Mouse (Mus musculus): Measurements from ENCODE around the gene Rnf150. TPM values are rescaled to one million over a fixed set of nuclear protein-coding genes. Genes with fewer than 3 reads are reported as not detected.
A peak's percentile ranks its signal among the peaks of the same experiment; 100 is the strongest.

Gene Rnf150
- polyA plus RNA-seq, 1 experiment from 2014 or later: 0.55 TPM

DNA sequence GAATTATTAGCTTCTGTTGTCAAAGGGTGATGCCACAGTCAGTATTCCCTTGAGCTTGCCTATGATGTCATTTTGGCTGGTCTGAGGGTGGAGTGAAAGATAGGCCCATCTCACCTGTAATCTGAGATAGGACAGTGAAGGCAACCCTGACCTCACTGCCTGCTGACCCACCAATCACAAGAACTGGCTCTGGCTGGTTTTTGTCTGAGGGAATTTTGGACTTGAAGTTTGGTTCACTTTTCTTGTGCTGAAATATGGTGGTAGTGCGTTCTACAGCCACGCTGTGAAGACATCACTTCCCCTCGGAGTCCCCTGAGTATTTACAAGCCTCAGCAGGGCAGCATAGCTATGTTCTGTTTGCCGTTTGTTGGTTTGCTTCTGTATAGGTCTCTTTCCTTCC is 227.3 kb downstream of the Rnf150 start:
- no peak overlapping the region for H3K9ac ChIP-seq (ENCODE audit: low read length)
- 80% methylated on average over 4 of the region's 4 CpGs for WGBS
- no peak for TF ChIP-seq EP300 (optimal IDR thresholded peaks at IDR 0.05)
- TF ChIP-seq CTCF (IDR thresholded peaks at IDR 0.05; ENCODE audit: low read depth): no peak

DNA sequence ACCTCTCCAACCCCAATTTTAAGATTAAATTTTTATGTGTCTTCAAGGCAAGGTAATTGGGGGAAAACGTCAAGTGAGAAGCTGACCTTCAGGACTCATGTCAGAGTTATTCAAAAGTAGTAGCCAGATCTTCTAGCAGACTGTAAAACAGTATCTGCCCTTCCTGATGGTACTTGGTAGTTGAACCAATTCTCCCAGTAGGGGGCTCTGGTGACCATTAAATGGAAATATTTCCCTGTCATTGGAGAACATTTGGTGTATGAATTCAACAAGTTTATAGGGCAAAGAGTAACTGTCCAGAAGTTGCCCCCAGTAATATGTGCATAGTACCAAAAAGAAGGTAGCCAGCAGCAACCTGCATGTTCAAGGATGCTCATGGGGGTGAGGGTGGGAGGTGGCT is 236.9 kb downstream of the Rnf150 start:
- WGBS: 17% methylated on average over 1 of the region's 1 CpGs
- Histone ChIP-seq H3K9me3 (ENCODE audit: control insufficient read depth, low read length) (no peaks in the 10 kb centered on the region), H3K4me1 (replicated peaks; ENCODE audit: control insufficient read depth, insufficient read depth) (no peaks in the 10 kb centered on the region), H3K4me2 (replicated peaks; ENCODE audit: low read depth) (no peak overlapping the region), H3K27ac (replicated peaks) (no peak overlapping the region), H3K9ac (ENCODE audit: low read length) (no peak overlapping the region), H3K4me3 (ENCODE audit: low read depth, low read length) (no peak overlapping the region), H3K27me3 (ENCODE audit: control insufficient read depth, insufficient read depth, low read length) (no peaks in the 10 kb centered on the region), H3K36me3 (ENCODE audit: control insufficient read depth, insufficient read depth, low read length) (no peaks in the 10 kb centered on the region)
- TF ChIP-seq EP300 (optimal IDR thresholded peaks at IDR 0.05) (no peak), CTCF (IDR thresholded peaks at IDR 0.05; ENCODE audit: low read depth) (peak; percentile 82)
- ATAC-seq (ENCODE audit: low FRiP score, low TSS enrichment): no peak
- peak; percentile 27 for DNase-seq (ENCODE audit: low spot score)

More for the DNA sequence above, 227.3 kb downstream of the Rnf150 start:
- Histone ChIP-seq H3K27me3 (ENCODE audit: control insufficient read depth, insufficient read depth, low read length) (no peaks in the 10 kb centered on the region), H3K36me3 (ENCODE audit: control insufficient read depth, insufficient read depth, low read length) (no peaks in the 10 kb centered on the region), H3K9me3 (ENCODE audit: control insufficient read depth, low read length) (no peaks in the 10 kb centered on the region), H3K27ac (replicated peaks) (no peak overlapping the region), H3K4me1 (replicated peaks; ENCODE audit: control insufficient read depth, insufficient read depth) (no peaks in the 10 kb centered on the region), H3K4me3 (ENCODE audit: low read depth, low read length) (no peak overlapping the region), H3K4me2 (replicated peaks; ENCODE audit: low read depth) (no peak overlapping the region)
- DNase-seq (ENCODE audit: low spot score): no peak
- no peak for ATAC-seq (ENCODE audit: low FRiP score, low TSS enrichment)

DNA sequence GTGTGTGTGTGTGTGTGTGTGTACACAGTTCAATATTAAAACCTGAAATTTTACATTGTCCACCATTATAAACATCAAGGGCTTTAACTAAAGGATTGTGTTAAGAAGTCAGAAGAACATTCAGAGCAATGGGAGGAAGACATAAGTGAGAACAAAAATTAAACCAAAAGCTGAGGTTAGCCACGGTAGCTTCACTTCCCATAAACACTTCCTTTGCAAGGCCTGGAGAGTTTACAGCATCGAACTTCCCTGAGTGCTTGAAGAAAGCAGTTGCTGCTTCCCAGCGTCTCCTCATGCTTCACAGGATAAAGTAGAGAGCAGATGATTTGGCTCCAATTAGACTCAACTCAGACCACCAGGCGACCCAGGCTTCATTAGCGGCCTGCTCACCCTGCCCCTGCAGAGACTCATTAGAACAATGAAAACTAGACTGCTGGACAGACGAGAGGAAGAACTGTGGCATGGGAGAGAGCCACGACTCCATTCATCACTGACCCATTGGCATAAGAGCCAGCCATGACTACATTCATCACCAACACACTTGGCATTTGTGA is 239.9 kb downstream of the Rnf150 start:
- H3K4me1 ChIP-seq (replicated peaks; ENCODE audit: control insufficient read depth, insufficient read depth): no peaks in the 10 kb centered on the region
- no peak overlapping the region for H3K4me2 ChIP-seq (replicated peaks; ENCODE audit: low read depth)
- TF ChIP-seq CTCF (IDR thresholded peaks at IDR 0.05; ENCODE audit: low read depth): no peak
- TF ChIP-seq EP300 (optimal IDR thresholded peaks at IDR 0.05): no peak
- no peaks in the 10 kb centered on the region for H3K9me3 ChIP-seq (ENCODE audit: control insufficient read depth, low read length)
- H3K4me3 ChIP-seq (ENCODE audit: low read depth, low read length): no peak overlapping the region
- DNase-seq (ENCODE audit: low spot score) (no peak), ATAC-seq (ENCODE audit: low FRiP score, low TSS enrichment) (no peak)
- 57% methylated on average over 7 of the region's 7 CpGs for WGBS
- no peak overlapping the region for H3K9ac ChIP-seq (ENCODE audit: low read length)
- H3K27me3 ChIP-seq (ENCODE audit: control insufficient read depth, insufficient read depth, low read length): no peaks in the 10 kb centered on the region
- no peak overlapping the region for H3K27ac ChIP-seq (replicated peaks)
- no peaks in the 10 kb centered on the region for H3K36me3 ChIP-seq (ENCODE audit: control insufficient read depth, insufficient read depth, low read length)

DNA sequence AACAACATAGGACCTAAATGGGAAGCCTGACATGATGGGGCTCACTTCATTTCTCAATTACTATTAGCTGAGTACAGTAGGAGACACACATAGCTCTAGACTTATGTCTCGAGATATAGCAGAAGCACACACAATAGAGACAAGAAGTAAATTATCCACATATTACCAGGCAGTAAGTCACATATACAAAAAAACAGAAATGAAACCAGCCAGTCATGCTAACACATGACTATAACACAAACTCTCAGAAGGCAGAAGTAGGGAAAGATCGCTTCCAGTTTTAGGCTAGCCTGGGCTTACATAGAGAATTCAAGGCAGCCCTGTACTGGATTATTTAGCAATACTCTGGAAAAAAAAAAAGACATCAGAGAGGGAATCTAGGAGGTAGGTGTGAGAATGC is 240.8 kb downstream of the Rnf150 start:
- Histone ChIP-seq H3K27me3 (ENCODE audit: control insufficient read depth, insufficient read depth, low read length) (no peaks in the 10 kb centered on the region), H3K36me3 (ENCODE audit: control insufficient read depth, insufficient read depth, low read length) (no peaks in the 10 kb centered on the region), H3K9ac (ENCODE audit: low read length) (no peak overlapping the region), H3K27ac (replicated peaks) (no peak overlapping the region), H3K4me1 (replicated peaks; ENCODE audit: control insufficient read depth, insufficient read depth) (no peaks in the 10 kb centered on the region), H3K4me2 (replicated peaks; ENCODE audit: low read depth) (no peak overlapping the region), H3K9me3 (ENCODE audit: control insufficient read depth, low read length) (no peaks in the 10 kb centered on the region), H3K4me3 (ENCODE audit: low read depth, low read length) (no peak overlapping the region)
- 89% methylated on average over 2 of the region's 2 CpGs for WGBS
- DNase-seq (ENCODE audit: low spot score) (no peak), ATAC-seq (ENCODE audit: low FRiP score, low TSS enrichment) (no peak)
- TF ChIP-seq EP300 (optimal IDR thresholded peaks at IDR 0.05) (no peak), CTCF (IDR thresholded peaks at IDR 0.05; ENCODE audit: low read depth) (no peak)

DNA sequence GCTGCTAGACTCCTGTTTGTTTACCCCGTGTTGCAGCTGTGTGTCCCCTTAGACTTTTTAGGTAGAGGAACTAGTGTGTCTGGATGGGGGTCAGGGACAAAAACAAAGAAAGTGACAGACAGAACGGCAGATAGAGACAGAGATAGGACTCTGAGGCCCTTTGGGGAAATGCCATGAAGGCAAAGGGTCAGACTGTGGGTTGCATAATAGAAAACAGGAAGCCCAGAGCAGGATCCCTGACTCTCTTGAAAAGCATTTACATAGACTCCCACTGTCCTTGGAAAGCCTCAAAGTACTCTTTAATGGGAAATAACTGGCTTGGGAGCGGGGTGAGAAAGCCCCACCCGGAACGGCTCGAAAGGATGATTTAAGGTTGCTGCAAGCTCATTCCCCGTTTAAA is 246.6 kb downstream of the Rnf150 start:
- WGBS: 52% methylated on average over 7 of the region's 7 CpGs
- TF ChIP-seq CTCF (IDR thresholded peaks at IDR 0.05; ENCODE audit: low read depth) (no peak), EP300 (optimal IDR thresholded peaks at IDR 0.05) (no peak)
- DNase-seq (ENCODE audit: low spot score): no peak

DNA sequence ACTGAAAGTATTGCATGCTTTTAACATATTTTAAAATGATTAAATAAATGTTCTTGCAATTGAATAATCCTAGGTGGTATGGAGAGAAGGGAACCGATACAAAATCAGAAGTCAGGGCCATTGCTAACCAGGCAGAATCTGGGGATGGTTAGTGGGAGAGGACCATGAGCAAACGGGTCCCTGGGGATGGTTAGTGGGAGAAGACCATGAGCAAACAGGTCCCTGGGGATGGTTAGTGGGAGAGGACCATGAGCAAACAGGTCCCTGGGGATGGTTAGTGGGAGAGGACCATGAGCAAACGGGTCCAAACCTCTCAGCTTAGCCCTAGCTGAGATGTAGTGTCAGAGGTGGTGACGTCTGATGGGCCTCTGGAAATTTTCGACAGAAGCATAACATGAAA is 247.0 kb downstream of the Rnf150 start:
- no peak for DNase-seq (ENCODE audit: low spot score)
- Histone ChIP-seq H3K4me2 (replicated peaks; ENCODE audit: low read depth) (no peak overlapping the region), H3K36me3 (ENCODE audit: control insufficient read depth, insufficient read depth, low read length) (no peaks in the 10 kb centered on the region), H3K4me3 (ENCODE audit: low read depth, low read length) (no peak overlapping the region), H3K9me3 (ENCODE audit: control insufficient read depth, low read length) (no peaks in the 10 kb centered on the region), H3K27me3 (ENCODE audit: control insufficient read depth, insufficient read depth, low read length) (no peaks in the 10 kb centered on the region), H3K9ac (ENCODE audit: low read length) (no peak overlapping the region), H3K27ac (replicated peaks) (no peak overlapping the region), H3K4me1 (replicated peaks; ENCODE audit: control insufficient read depth, insufficient read depth) (no peaks in the 10 kb centered on the region)
- ATAC-seq (ENCODE audit: low FRiP score, low TSS enrichment): no peak
- WGBS: 77% methylated on average over 5 of the region's 5 CpGs
- TF ChIP-seq CTCF (IDR thresholded peaks at IDR 0.05; ENCODE audit: low read depth) (no peak), EP300 (optimal IDR thresholded peaks at IDR 0.05) (no peak)

More for the DNA sequence above, 246.6 kb downstream of the Rnf150 start:
- Histone ChIP-seq H3K27me3 (ENCODE audit: control insufficient read depth, insufficient read depth, low read length) (no peaks in the 10 kb centered on the region), H3K9me3 (ENCODE audit: control insufficient read depth, low read length) (no peaks in the 10 kb centered on the region), H3K4me2 (replicated peaks; ENCODE audit: low read depth) (no peak overlapping the region), H3K9ac (ENCODE audit: low read length) (no peak overlapping the region), H3K4me1 (replicated peaks; ENCODE audit: control insufficient read depth, insufficient read depth) (no peaks in the 10 kb centered on the region), H3K27ac (replicated peaks) (no peak overlapping the region), H3K36me3 (ENCODE audit: control insufficient read depth, insufficient read depth, low read length) (no peaks in the 10 kb centered on the region), H3K4me3 (ENCODE audit: low read depth, low read length) (no peak overlapping the region)
- ATAC-seq (ENCODE audit: low FRiP score, low TSS enrichment): no peak

Measured in stomach, postnatal 0 days (tissue).